Mouse (Mus musculus) small intestine, adult 2 months (tissue): ENCODE data around the gene Ddx51.

Experiments used
- CTCF ChIP-seq: fragments of 200-500 bp; IDR thresholded peaks from 2 replicates; pipeline ENCODE4 v1.5.1; 2012; ENCODE audit warnings: low read depth, mild to moderate bottlenecking, control low read depth, inconsistent platforms, low read length, moderate library complexity, mixed read lengths; ENCODE audit not compliant: insufficient replicate concordance, insufficient read length; ENCODE audit errors: extremely low read depth
- POLR2A ChIP-seq: fragments of 200-500 bp; IDR thresholded peaks from 2 replicates; pipeline ENCODE4 v1.6.1; 2012; ENCODE audit warnings: low read depth, mild to moderate bottlenecking, control low read depth, inconsistent platforms, low read length, moderate library complexity

- TF ChIP-seq CTCF, result no peak
- TF ChIP-seq POLR2A, result no peak
Measured at GRCm38 (mm10) chr5:110704004-110704403, 50.8 kb downstream of the Ddx51 start.
